Mouse (Mus musculus) cerebellum, adult 9-10 months (tissue): ENCODE measurements around the gene Gclc.

Source experiments
- DNase-seq: peaks from one replicate; pipeline ENCODE4 v3.0.0; 2022

Gene Gclc

GRCm38 (mm10) chr9:77789615-77790348, 35.4 kb downstream of the Gclc start:
- no peak for DNase-seq

- no peak for DNase-seq
Measured at GRCm38 (mm10) chr9:77793838-77794237, 39.5 kb downstream of the Gclc start.

DNA sequence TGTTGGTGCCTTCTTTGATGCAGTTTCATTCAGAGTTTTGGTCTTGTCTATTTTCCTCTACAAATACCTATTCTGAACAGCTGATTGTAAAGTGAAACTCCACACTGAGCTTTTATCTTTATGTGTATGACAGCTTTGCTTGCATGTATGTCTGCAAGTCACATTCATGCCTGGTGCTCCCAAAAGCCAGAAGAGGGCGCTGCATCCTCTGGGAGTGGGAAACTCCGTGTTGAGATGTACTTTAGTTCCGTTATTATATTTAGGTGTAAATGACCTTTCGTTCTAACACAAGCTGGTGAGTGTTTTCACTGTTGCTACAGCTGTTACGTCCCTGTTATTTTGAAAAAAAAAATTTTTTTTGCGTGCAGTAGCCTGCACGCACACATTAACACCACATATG, 48.1 kb downstream of the Gclc start:
- DNase-seq = no peak

DNA sequence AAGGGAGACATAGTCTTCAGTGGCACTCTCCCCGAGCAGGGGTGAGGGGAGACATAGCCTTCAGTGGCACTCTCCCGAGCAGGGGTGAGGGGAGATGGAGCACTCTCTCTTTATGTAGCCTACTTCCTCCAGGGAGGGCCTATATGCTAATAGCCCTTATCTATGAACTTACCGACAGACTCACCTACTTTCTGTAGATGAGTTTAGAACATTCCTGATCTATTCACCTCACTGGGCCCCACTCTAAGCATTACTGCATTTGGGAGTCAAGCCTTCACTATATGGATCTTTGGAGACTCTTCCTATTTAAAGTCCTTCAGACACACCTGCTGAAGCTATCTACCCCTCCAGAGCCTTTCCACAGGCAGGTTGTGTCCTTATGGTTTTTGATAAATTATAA, 52.1 kb downstream of the Gclc start:
- no peak for DNase-seq

DNA sequence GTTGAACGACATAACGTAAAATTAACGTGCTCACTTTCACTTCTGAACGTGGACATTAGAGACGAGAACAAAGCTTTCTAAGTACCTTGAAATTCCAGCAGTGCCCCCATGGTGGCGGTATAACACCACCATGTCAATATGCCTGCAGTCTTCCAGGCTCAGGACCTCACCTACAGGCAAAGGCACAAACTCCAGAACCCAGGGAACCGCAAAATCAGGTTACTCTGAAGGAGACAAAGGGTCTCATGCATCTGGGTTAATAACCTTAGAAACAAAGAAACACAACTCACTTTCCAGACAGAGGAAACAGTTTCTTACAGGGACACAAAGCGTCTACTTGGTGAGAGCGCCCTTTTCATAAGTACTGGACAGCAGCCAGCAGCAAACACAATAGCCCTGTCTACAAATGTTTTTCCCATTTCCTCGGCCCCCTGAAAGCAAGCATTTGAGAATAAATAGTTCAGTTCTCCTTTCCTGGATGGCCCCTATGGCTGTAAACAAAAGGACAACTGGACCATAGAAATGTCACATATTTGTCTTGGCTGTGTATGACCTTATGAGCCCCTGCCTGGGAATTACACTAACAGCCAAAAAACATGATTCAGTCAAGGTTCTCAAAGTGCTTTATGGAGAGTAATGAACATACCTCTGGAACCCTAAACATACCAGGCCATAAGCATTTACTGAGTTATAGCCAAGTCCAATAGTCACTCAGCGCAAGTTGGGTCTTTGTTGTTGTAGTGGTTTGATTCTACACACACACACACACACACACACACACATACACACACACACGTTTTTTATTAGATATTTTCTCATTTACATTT, 52.7 kb downstream of the Gclc start:
- peak; percentile 86 for DNase-seq

GRCm38 (mm10) chr9:77808481-77808880, 54.1 kb downstream of the Gclc start:
- no peak for DNase-seq

DNA sequence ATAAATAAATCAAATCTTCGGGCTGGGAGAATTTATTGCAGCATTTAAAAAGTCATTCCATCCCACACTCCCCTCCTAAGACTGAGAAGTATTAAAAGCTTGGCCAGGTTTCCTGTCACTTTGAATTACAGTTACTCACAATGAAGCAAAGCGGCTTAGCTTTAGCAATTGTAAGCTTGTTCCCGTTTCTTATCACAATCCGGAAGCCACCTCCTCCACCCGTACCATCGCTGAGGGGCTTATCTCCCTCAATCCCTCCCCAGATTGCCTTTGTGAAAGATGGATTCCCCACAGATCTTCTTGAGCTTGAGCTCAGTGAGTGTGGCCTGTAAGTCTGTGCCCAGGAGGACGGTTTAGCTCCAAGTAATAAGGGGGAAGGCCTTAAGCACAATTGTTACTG, 64.5 kb downstream of the Gclc start:
- no peak for DNase-seq

DNA sequence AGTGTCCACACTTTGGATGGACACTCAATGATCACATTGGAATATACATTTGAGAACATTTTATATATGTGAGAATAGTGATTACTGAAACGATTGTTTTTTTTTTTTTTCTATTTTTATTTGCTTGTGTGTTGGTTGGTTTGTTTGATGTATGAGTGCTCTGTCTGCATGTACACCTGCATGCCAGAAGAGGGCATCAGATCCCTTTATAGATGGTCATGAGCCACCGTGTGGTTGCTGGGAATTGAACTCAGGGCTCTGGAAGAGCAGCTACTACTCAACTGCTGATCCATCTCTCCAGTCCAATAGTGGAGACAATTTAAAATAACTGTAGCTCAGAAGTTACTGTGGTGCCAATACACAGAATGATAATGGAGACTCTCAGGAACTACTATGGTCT, 65.0 kb downstream of the Gclc start:
- no peak for DNase-seq

DNA sequence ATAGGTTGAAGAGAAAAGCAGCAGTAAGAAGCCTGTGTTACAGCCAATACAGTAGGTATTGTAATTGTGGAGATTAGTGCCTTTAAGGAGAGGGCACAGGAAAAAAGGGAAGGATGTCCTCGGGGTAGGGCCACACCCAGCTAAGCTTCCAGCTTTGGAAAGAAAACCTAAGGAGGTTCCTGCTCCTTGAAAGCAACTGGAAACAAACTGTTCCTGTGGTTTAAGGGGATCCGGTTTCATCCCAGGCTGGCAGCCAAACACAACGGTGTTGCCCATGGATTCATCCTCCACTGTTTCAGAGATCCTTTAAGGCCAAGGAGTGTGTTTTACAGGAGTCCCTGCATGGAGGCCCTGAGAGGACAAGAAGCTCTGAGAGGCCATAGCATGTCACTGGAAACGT, 66.5 kb downstream of the Gclc start:
- DNase-seq = no peak

- DNase-seq = no peak
Measured at GRCm38 (mm10) chr9:77825380-77825961, 71.1 kb downstream of the Gclc start.

- no peak for DNase-seq
Measured at GRCm38 (mm10) chr9:77826237-77826636, 71.9 kb downstream of the Gclc start.

DNA sequence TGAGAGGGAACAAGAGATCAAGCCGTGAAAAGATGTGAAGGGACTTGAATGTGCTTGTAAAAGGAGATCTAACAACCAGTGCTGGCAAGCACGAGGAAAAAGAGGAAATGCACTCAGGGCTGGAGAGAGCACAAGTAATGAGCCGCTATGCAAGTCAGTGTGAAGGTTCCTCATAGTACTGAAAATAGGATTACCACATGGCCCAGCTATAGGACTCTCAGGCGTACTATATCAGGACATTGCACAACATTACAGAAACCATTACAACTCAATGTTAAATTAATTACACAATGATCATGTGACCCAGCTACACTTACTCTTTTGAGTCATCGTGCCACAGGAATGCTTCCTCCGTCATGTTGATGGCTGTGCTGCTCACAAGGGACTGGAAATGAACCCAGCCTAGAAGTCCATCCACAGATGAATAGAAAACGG, 74.2 kb downstream of the Gclc start:
- DNase-seq = no peak

GRCm38 (mm10) chr9:77834259-77834993, 80.1 kb downstream of the Gclc start:
- no peak for DNase-seq

GRCm38 (mm10) chr9:77835122-77835521, 80.8 kb downstream of the Gclc start:
- no peak for DNase-seq

DNA sequence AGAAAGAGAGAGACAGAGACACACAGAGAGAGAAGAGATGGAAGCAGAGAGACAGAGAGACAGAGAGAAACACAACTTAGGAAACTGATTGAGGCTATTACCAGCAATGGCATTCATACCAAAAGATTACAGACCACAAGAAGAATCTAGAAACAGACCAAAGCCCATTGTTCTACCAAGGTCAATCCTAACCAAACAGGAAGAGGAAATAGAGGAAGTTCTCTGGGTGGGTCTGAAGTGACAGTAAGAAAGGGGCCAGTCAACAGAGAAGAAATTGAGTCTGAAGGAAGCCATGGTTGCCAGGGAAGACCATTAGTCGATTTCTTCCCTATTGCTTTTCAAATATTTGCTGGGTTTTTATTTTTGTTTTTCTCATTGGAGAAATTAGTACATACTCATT, 81.4 kb downstream of the Gclc start:
- DNase-seq = no peak

DNA sequence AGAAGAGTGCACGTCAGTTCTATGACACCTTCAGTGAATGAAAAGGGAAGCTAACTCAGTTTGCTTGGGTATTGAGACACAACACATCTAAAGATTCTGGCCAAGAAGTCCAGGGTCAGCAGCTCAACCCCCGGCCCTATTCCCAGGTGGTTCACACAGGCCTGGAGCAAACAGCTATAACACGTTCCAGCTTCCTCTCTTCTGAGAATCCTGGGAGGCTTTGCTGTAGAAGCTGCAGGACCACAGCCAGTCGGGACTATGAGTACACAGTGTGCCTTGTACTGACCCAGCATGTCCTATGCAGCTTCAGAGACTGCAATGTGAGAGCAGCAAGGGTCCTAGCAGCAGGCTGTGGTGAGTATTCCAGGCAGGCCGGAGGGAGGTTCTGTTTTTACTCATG, 84.3 kb downstream of the Gclc start:
- DNase-seq = no peak
